Mouse (Mus musculus): Measurements from ENCODE around the gene Sept5.

Sept5 gene

DNA sequence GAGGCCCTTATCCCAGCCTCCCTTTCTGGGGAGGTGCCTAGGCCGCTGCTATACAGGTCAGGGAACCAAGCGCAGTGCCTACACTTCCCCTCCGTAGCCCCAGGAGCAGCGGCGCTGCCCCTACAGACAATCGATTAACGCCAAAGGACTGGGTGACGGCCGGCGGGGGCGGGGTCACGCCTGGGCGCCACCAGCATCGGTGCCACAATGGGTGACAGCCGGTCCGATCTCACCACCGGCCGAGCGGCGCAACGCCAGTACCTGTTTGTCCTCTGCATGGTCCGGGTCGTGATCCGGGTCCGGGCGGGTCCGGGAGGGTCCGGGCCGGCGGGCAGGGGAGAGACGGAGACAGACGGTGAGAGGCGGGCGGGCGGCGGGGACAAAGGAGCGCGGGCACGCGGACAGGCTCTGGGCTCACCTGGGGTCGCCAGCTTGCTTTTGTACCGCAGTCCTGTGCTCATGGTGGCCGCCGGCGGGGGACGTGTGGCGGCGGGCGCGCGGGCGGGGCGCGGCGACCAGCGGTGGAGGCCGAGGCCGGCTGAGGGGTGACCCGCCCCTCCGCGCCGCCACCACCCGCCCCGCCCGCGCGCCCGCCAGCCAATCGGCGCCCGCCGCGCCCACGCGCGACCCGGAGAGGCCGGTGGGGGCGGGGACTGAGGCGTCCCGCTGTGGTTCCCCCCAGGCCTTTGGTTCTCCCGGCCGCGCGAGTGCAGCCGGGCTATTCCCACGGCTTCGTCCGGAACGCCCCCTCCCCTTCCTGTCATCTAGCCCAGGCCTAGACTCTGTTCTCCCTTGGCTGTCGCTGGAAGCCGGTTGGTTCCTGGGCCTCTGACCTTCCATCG lies at the start of gene Sept5:
TSS of gene Sept5 (minus strand) at position 565 of the 842 bp plus-strand sequence.
- in situ Hi-C loops (cut with MboI, MseI): no loop called here

DNA sequence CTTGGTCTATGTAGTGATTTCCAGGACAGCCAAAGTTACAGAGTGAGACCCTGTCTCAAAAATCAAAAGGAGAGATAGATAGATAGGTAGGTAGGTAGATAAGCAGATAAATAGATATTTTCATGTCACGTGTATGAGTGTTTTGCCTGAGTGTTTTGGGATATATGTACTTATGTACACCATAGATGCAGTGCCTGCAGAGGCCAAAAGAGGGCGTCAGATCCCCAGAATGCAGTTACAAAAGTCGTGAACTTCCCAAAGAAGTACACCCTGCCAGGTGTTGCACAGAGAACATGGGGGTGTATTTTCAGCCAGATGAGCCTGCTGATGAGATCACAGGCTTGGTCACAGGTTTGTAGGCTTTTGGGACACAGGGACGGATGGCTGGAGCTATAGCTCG lies 49.4 kb upstream of the Sept5 start:
- in situ Hi-C loops (cut with MboI, MseI): loop anchor here (5.0 kb wide), 1 partner anchor 57 kb away; the partner anchor contains the start of gene Gp1bb

DNA sequence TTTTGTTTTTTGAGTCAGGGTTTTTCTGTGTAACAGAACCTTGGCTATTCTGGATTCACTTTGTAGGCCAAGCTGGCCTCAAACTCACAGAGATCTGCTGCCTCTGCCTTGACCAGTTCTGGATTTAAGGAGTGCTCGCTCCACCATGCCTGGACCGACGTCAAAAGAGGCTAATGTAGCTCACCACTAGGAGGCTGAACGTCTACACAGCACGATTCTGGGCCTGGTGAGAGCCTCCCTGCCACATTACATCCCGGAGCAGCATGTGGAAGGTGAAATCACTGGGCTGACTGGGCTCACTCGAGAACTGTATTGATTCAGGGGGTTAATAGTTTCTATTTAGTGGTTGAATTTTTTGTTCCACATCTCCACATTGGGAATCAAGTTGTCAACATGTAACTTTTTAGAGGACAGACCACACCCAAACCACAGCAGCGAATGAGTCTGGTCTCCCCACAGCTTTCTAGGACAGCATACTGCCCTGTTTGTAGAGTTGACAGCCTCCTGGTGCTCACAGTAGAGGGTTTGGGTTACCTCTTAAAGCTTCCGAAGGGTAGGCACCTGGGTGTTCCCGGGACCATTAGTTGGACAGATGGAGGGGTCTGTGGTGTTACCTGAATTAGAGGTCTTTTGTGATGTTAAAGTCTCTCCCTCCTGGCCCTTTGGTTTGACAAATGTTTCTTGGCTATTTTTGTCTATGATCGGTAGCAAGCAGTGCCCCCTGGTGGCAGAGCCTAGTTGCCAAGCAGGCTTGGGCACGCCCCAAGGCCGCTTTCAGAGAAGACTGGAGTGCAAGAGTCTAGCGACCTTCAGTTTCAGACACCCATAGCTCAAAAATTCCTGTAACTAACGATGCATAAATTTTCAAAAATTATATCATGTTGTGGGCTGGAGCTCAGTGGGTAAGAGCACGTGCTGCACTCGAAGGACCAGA lies 48.3 kb upstream of the Sept5 start:
- in situ Hi-C loops (cut with MboI, MseI): loop anchor here (5.0 kb wide), 1 partner anchor 56 kb away; the partner anchor contains the start of gene Gp1bb

DNA sequence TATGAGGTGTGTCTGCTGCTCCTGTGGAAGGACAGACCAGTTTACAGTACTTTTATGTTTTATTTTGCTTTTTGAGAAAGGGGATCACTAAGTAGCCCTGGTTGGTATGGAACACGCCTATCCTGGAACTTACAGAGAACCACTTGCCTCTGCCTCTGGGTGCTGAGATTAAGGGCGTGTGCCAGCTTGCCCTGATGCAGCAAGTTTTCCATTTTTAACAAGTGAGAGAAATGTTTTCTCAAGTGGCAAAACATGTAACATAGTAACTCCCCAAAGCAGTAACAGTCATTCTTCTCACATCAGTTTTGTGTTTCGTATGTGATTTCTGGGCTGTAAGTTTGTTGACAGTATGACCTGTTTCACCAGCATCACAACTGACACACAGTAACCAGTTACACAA lies 43.3 kb upstream of the Sept5 start:
- in situ Hi-C loops (cut with MboI, MseI): no loop called here

DNA sequence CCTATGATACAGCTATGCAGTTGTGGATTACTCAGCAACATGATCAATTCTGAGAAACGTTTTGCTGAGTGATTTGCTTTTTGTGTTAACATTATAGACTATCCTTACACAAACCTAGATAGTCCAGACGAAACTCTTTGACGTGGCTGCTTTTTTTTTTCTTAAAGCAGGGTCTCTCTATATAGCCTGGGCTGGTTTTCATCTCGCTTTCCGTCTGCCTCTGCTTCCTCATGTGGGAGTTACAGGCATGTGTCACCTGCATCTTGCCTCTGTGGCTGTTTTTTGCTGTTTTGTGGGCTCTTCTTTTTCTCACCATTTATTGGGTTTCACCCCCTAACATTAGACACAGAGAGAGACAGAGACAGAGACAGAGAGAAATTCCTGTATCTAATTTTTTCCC lies 42.3 kb upstream of the Sept5 start:
- in situ Hi-C loops (cut with MboI, MseI): no loop called here

DNA sequence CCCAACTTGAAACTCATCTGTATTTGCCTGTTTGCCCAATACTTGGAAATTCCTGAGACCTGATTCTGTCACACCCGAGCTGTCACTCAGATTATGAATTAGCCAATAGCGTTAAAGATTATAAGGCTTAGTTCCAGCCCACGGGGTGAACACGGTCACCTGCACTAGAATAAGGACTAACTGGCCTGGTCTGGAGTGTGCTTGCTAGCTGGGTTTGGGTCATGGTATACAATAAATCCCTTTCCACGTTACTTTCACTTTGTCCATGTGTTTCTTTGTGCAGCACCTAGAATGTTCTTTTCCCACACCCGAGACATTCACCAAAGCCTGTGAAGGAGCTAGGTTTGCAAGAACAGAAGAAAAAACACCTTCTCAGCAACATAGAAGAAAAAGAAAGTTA lies 40.2 kb upstream of the Sept5 start:
- in situ Hi-C loops (cut with MboI, MseI): no loop called here

DNA sequence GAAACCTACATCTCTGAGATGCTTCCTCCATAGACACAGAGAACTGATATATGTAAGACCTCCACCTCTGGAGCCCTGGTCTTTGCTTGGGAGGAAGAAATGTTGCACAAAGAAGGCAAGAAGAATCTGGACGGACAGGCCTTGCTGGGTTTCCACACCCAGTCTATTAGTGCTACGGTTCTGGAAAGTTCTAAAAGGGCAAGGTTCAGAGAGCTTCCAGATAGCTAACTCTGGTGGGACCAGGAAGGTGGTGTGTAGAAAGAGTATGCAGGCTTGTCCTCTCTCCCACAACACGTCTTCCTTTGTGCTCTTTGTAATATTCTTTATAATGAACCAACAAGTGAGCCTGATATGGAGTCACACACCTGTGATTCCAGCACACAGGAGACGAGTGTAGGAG lies 28.8 kb upstream of the Sept5 start:
- in situ Hi-C loops (cut with MboI, MseI): no loop called here

DNA sequence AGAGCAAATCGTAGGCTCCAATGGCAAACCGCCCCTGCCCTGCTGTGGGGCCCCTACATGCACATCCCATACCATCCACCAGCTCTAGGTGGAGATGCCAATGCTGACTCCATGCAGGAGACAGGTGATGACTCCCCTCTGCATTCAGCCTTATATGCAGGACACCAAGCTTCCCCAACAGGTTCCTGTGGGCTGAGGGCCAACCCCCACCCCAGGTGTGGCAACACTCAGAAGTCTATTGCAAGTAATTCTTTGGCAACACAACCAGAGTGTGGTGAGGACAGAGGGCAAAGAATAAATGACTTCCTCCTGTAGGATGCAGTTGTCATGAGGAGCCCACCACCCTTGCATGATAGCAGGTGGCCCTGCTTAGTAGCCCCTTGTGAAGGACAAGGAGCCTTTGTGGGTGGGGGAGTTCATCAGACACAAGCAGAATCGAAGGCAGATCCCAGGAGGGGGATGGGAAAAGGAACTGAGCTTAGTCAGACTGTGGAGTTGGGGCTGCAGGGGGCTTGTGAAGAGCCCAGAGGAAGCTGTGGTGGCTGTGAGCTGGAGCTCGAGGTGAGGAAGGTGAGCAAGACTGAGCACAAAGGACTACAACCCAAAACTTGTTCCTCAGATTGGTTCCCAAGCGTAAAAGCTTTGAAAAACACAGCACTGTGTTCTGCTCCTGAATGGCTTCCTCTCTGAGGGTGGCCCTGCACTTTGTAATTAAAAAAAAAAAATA lies 25.8 kb upstream of the Sept5 start:
- in situ Hi-C loops (cut with MboI, MseI): no loop called here

DNA sequence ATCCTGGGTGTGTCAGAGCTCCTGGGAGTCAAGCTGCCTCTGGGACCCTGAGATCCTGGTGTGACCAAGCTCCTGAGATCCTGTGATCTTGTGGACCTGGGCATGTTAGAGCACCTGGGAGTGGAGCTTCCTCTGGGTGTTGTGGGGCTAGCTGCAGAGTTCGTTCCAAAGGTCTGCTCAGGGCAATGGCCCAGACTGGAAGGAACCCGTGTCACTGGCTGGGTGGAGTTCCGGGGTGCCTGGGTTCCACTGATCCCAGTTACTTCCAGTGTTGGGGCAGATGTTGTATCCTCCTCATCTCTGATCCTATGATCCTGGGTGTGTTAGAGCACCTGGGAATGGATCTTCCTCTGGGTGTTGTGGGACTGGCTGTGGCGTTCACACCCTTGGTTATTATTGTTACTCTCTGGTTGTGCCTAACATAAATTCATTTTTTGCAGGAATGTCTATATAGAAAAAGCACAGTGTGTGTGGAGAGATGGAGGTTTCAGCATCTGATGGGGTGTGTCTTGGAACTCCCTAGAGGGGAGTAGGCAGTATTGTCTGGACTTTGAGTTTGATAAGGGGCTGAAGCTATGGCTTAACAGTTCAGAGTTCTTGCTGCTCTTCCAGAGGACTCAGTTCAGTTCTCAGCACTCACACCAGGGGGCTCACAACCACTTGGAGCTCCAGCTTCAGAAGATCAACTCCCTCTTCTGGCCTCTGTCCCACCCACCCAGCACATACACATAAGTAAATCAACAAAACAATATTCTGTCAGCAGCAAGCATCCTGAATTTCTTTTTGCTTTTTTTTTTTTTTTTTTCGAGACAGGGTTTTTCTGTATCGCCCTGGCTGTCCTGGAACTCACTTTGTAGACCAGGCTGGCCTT lies 23.8 kb upstream of the Sept5 start:
- in situ Hi-C loops (cut with MboI, MseI): no loop called here

DNA sequence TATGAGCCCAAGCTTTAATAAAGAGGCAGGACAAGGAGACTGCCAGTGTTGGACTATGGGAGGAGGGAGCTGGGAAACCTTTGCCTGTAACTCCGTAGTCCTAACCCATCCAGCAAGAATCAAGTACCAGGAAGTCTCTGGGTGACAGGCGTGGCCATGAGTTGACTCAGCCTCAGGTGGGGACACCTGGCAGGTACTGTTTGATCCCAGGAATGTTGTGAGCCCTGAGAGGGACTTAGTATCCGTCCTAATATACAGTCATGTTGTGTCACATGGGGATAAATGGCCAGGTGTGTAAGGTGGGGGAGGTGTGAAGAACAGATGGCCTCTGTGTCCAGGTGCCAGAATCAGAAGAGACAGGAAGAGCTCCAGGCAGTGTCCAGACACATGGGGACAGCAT lies 19.4 kb upstream of the Sept5 start:
- in situ Hi-C loops (cut with MboI, MseI): no loop called here

DNA sequence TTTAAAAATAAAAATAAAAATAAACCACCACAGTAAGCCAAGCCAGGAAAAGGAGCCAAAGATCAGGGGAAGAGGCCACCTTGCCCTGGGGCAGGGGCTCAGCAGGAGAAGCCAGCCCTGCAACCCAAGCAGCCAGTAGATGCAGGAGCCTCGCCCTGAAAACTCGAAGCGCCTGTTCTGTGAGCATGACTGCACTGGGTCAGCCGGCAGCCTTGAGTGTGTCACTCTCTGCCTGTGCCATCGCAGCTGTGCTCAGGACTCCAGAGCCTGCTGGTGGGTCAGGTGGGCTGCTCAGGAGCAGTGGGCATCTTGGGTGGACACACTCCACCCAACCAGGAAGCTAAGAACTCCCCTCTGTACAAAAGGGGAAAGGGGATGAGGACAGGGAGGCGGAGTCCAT lies 15.6 kb upstream of the Sept5 start:
- in situ Hi-C loops (cut with MboI, MseI): no loop called here

DNA sequence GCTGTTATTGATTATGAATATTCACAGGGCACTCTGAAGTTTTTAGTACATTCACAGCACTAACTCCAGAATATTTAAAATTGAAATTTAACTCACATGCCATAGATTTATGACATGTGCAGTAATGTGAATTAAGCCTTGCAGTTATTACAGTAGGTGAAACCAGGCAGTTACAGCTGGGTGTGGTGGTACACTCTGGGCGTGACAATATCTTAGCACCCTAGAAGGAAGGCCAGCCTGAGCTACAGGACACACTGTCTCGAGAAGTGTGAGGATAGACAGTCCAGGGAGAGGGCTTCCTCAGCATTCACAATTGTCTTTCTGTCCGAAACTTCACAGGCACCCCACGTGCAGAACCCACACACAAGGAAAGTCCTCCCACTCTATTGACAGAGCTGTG lies 14.7 kb upstream of the Sept5 start:
- in situ Hi-C loops (cut with MboI, MseI): no loop called here

DNA sequence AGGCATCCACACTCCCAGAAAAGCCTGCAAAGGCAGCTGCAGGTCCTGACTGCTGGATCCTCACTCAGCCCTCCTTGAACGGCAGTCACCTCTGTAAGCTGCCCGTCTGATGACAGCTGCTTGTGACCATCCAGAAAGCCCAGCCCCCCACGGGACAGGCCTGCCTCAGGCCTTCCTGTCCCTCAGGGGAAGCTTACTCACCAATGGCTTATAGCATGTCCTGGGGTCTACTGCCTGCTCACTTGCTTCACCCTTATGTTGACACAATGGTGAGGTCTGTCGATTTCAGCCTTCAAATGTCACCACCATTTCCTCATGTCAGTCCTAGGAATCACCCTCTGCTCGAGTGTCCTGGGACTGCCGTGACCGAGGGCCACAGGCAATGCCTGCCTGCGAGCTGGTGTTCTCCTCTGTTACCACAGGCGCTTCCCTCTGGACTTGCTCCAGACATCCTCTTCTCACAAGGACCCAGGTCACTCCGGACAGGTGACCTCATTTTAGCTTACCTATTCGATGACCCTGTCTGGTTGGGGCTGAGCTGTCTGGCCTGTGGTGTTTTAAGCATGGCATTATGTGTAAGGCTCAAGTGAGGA lies 13.7 kb upstream of the Sept5 start:
- in situ Hi-C loops (cut with MboI, MseI): no loop called here

DNA sequence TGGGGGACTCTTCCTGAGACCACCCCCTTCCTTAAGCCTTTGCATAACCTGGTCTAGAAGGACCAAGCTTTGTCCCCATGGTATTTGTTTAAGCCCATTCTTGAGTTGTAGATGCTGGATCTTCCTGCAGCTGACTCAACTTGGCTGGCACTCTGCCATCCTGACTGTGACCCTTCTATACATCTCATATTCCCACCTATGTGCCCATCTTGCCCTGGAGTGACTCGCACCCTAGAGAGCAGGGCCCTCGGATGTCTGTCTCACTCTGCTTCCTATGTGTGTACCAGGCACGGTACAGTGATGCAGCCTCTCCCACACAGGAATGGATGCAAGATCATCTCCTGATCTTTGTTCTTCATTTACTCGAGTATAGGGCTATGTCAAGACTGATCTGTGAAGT lies 13.1 kb upstream of the Sept5 start:
- in situ Hi-C loops (cut with MboI, MseI): no loop called here

DNA sequence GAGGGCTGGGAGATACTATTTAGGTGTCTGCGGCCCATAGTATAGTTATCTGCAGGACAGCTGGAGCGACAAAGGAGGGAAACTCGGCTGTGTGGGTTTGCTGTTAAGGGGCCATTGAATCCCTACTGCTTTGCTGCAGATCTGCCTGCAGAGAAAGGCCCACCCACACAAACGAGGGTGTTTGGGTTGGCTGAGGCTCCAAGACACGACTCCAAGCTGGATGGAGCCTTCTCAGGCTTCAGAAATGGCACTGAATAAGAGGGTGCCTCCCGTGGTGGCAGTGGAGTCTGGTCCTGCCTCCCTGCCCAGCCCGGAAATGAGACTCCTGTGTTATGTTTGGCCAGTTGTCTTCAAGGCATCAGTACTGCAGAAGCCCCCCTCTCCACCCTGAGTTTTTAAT lies 12.5 kb upstream of the Sept5 start:
- in situ Hi-C loops (cut with MboI, MseI): no loop called here

DNA sequence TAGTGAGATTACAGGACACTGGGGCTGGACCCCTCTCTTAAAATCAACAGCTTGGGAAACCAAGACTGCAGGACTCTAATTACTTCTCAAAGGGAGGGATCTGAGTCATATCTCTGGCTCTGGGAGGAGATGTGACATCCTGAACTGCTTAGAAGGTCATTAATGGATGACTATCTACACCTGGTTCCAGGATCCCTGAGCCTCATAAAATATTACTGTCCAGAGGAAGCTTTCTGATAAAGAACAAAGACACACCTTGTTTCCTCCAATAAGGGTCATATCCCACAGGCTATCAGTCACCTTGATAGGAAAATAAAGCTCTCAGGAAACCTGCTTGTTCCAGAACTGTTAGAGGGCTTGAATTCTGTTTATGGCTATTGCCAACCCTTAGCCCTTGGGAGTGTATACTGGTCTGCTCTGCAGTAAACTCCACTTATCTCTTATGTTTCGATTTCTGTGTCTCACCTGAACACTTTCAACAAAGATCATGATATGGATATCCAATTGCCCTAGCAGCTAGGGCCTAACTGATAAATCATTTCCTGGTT lies 9.7 kb upstream of the Sept5 start:
- in situ Hi-C loops (cut with MboI, MseI): no loop called here

DNA sequence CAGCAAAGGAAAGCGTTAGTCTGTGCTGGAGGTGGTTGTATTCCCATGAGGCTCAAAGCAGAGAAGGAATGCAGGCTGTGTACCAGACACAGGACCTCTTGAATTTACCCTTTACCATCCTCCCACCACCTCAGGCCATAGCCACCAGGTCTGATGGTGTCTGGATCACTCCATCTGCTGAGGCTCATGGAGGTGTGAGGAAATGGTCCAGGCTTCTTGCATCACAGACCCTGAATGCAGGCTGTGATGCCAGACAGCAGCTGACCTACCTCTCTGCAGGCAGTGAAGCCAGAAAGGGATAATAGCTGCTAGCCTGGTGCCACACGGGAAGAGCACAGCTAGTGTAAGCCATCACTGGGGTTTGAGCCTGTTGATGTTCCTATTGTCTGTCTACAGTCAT lies 8.6 kb upstream of the Sept5 start:
- in situ Hi-C loops (cut with MboI, MseI): no loop called here

DNA sequence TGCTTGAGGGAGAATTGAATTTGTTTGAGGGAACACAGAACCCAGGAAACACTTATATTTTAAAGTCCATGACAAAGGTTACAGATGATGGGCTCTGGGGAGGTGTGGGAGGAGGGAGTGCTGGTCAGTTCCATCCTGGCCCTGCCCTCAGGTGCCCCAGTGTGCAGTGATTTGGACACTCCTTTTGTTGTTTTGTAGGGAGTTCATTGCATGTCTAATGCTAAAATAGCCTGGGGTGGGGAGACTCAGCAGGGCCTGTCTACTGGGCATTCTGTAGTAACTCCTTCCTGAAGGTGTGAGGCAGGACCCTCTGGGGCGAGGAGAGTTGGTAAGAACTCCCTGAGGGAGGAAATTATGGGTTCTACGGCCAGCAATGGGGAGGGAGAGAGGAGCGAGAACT lies 7.0 kb upstream of the Sept5 start:
- in situ Hi-C loops (cut with MboI, MseI): no loop called here

DNA sequence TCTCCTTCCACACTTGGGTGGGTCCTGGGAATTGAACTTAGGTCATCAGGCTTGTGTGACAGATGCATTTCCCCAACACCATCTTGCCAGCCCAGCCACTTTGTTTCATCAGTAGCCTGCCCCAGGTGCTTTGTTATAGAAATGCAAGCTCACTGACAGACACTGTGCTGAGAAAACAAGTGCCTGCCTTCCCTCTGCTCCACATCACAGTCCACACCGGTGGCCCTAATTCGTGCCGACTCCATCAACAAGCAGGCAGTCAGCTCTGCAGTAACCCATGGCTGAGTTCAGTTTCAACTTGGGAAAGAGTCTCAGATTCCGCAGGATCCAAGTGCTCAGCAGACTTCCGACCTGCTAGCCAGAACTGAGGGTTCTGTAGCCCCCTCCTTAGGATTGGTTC lies 6.6 kb upstream of the Sept5 start:
- in situ Hi-C loops (cut with MboI, MseI): no loop called here

DNA sequence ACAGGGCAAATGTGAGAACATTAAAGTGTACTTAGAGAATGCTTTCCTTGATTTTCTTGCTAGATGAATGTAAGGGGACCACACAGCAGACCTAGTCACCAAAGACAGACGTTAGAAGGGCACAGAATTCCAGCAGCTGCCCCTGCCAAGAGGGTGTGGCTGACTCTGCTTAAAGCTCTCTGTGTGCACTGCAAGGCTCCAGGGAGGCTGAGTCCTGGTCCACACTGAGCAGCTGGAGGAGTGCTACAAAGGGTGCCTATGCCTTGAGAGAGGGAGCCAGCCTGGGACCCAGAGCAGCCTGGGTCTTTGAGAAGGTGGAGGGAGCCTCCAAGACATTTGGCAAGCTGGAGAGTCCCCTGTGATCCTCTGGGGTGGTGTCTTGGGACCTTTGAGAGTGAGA lies 3.6 kb upstream of the Sept5 start:
- in situ Hi-C loops (cut with MboI, MseI): no loop called here
